Mouse (Mus musculus) kidney, adult 18-20 months (tissue): ENCODE results near the gene Rab24.
A peak's percentile ranks its signal among the peaks of the same experiment; 100 is the strongest.

Source experiments
- DNase-seq: peaks from one replicate; pipeline ENCODE4 v3.0.0; 2021

Rab24 gene

GRCm38 (mm10) chr13:55321434-55322129, at the start of gene Rab24:
Rab24 (minus strand) TSS chr13:55321946.
- peak; percentile 90 for DNase-seq

GRCm38 (mm10) chr13:55371007-55371681, 49.4 kb upstream of the Rab24 start:
- DNase-seq = no peak

- DNase-seq = peak; percentile 61
Observed at GRCm38 (mm10) chr13:55370234-55370633, 48.5 kb upstream of the Rab24 start.

- DNase-seq = no peak
Observed at GRCm38 (mm10) chr13:55369531-55370114, 47.9 kb upstream of the Rab24 start, which contains the start of gene Rgs14. Rgs14 (plus strand) TSS chr13:55369732.

- DNase-seq = no peak
Observed at GRCm38 (mm10) chr13:55368401-55368800, 46.7 kb upstream of the Rab24 start.

- DNase-seq = peak; percentile 97
Observed at GRCm38 (mm10) chr13:55362453-55363060, 40.8 kb upstream of the Rab24 start, which contains the start of gene Lman2. Lman2 (minus strand) TSS chr13:55362783.

- DNase-seq = no peak
Observed at GRCm38 (mm10) chr13:55361974-55362452, 40.3 kb upstream of the Rab24 start.

- DNase-seq = no peak
Observed at GRCm38 (mm10) chr13:55361145-55361544, 39.4 kb upstream of the Rab24 start.

GRCm38 (mm10) chr13:55346745-55347144, 25.0 kb upstream of the Rab24 start:
- DNase-seq = no peak

GRCm38 (mm10) chr13:55344286-55344685, 22.5 kb upstream of the Rab24 start:
- no peak for DNase-seq

GRCm38 (mm10) chr13:55342469-55342868, 20.7 kb upstream of the Rab24 start:
- DNase-seq = no peak

GRCm38 (mm10) chr13:55339259-55339658, 17.5 kb upstream of the Rab24 start:
- DNase-seq = no peak

- DNase-seq = no peak
Observed at GRCm38 (mm10) chr13:55338131-55339054, 16.6 kb upstream of the Rab24 start.

- DNase-seq = no peak
Observed at GRCm38 (mm10) chr13:55337341-55337975, 15.7 kb upstream of the Rab24 start.

GRCm38 (mm10) chr13:55335701-55336100, 14.0 kb upstream of the Rab24 start:
- DNase-seq = no peak

GRCm38 (mm10) chr13:55332331-55332730, 10.6 kb upstream of the Rab24 start:
- no peak for DNase-seq

- no peak for DNase-seq
Observed at GRCm38 (mm10) chr13:55330567-55331400, 9.0 kb upstream of the Rab24 start.

- peak; percentile 90 for DNase-seq
Observed at GRCm38 (mm10) chr13:55329683-55330566, 8.2 kb upstream of the Rab24 start, which contains the start of gene Mxd3. Mxd3 (minus strand) TSS chr13:55329823.

- DNase-seq = no peak
Observed at GRCm38 (mm10) chr13:55329109-55329682, 7.5 kb upstream of the Rab24 start.
